Mouse (Mus musculus): Measurements from ENCODE around the gene H2-Oa. TPM values are rescaled to one million over a fixed set of nuclear protein-coding genes. Genes with fewer than 3 reads are reported as not detected.
"Not testable (repeated sequence)": the region's sequence is repeated elsewhere in the genome, so short reads cannot be mapped to it uniquely, and the experiment has no call there.

The H2-Oa gene
- polyA plus RNA-seq, 1 experiment from 2014 or later = not detected

- no peak for ATAC-seq (replicated peaks)
- Histone ChIP-seq H3K4me2 (no peak overlapping the region), H3K36me3 (replicated peaks) (no peaks in the 10 kb centered on the region), H3K27me3 (replicated peaks) (peaks cover 40% of the 10 kb centered on the region), H3K9me3 (no peaks in the 10 kb centered on the region), H3K27ac (no peak overlapping the region), H3K4me3 (no peak overlapping the region), H3K9ac (no peak overlapping the region), H3K4me1 (peaks cover 6% of the 10 kb centered on the region)
- WGBS = 64% methylated on average over 4 of the region's 4 CpGs
These were observed 49.3 kb downstream of the H2-Oa start for GRCm38 (mm10) chr17:34141448-34141847.

GRCm38 (mm10) chr17:34142456-34143010, 50.4 kb downstream of the H2-Oa start:
- 84% methylated on average over 7 of the region's 7 CpGs for WGBS
- Histone ChIP-seq H3K4me3 (no peak overlapping the region), H3K36me3 (replicated peaks) (no peaks in the 10 kb centered on the region), H3K9ac (no peak overlapping the region), H3K4me2 (no peak overlapping the region), H3K9me3 (no peaks in the 10 kb centered on the region), H3K27me3 (replicated peaks) (peaks cover 36% of the 10 kb centered on the region), H3K27ac (no peak overlapping the region), H3K4me1 (peaks cover 6% of the 10 kb centered on the region)
- no peak for ATAC-seq (replicated peaks)

GRCm38 (mm10) chr17:34143033-34143432, 50.9 kb downstream of the H2-Oa start, which contains the start of gene H2-DMb2:
Gene H2-DMb2, plus strand, starts transcription at chr17:34143307.
- no peak within 1 kb of the TSS for H3K4me2 ChIP-seq
- H3K9me3 ChIP-seq = no peaks in the 10 kb centered on the region
- H3K27me3 ChIP-seq (replicated peaks) = peaks cover 31% of the 10 kb centered on the region
- no peaks in the 10 kb centered on the region for H3K36me3 ChIP-seq (replicated peaks)
- WGBS = 20% methylated on average over 7 of the region's 7 CpGs
- no peak within 1 kb of the TSS for H3K27ac ChIP-seq
- no peak for ATAC-seq (replicated peaks)
- H3K4me3 ChIP-seq = no peak within 1 kb of the TSS
- peaks cover 6% of the 10 kb centered on the region for H3K4me1 ChIP-seq
- no peak within 1 kb of the TSS for H3K9ac ChIP-seq

- peaks cover 6% of the 10 kb centered on the region for H3K4me1 ChIP-seq
- H3K9me3 ChIP-seq = no peaks in the 10 kb centered on the region
- H3K27me3 ChIP-seq (replicated peaks) = peaks cover 27% of the 10 kb centered on the region
- H3K36me3 ChIP-seq (replicated peaks) = no peaks in the 10 kb centered on the region
- no peak overlapping the region for H3K9ac ChIP-seq
- 73% methylated on average over 5 of the region's 5 CpGs for WGBS
- H3K4me3 ChIP-seq = no peak overlapping the region
- no peak for ATAC-seq (replicated peaks)
- H3K27ac ChIP-seq = no peak overlapping the region
- no peak overlapping the region for H3K4me2 ChIP-seq
These were observed 51.3 kb downstream of the H2-Oa start for GRCm38 (mm10) chr17:34143461-34143860.

GRCm38 (mm10) chr17:34144221-34144620, 52.1 kb downstream of the H2-Oa start:
- not testable (repeated sequence) for H3K4me3 ChIP-seq; H3K27ac ChIP-seq; H3K4me1 ChIP-seq; H3K36me3 ChIP-seq (replicated peaks); H3K4me2 ChIP-seq; ATAC-seq (replicated peaks); H3K9me3 ChIP-seq; H3K9ac ChIP-seq
- H3K27me3 ChIP-seq (replicated peaks) = peaks cover 20% of the 10 kb centered on the region
- 91% methylated on average over 4 of the region's 4 CpGs for WGBS

Other genes with a start within 250 kb of the H2-Oa start
- 50.8 and 58.9 TPM in 2 replicates for gene Cd320, start 249.2 kb upstream of the H2-Oa start, polyA plus RNA-seq (2015; fragmentation: Nextera tagmentation; extraction: Ambion mirVana)
- gene Gm7029, start 218.5 kb upstream of the H2-Oa start, polyA plus RNA-seq (2015; fragmentation: Nextera tagmentation; extraction: Ambion mirVana) = not detected in 2 replicates
- gene Kifc1, start 201.7 kb upstream of the H2-Oa start, polyA plus RNA-seq (2015; fragmentation: Nextera tagmentation; extraction: Ambion mirVana) = 1.5 and 2.6 TPM in 2 replicates
- 0.50 and 0.51 TPM in 2 replicates for gene Platr17, start 187.2 kb upstream of the H2-Oa start, polyA plus RNA-seq (2015; fragmentation: Nextera tagmentation; extraction: Ambion mirVana)
- gene Daxx, start 182.9 kb upstream of the H2-Oa start, polyA plus RNA-seq (2015; fragmentation: Nextera tagmentation; extraction: Ambion mirVana) = 59.4 and 61.1 TPM in 2 replicates
- gene Tapbp, start 176.4 kb upstream of the H2-Oa start, polyA plus RNA-seq (2015; fragmentation: Nextera tagmentation; extraction: Ambion mirVana) = 23.6 and 28.6 TPM in 2 replicates
- gene Zbtb22, start 176.4 kb upstream of the H2-Oa start, polyA plus RNA-seq (2015; fragmentation: Nextera tagmentation; extraction: Ambion mirVana) = 18.1 and 18.3 TPM in 2 replicates
- gene Rgl2, start 162.8 kb upstream of the H2-Oa start, polyA plus RNA-seq (2015; fragmentation: Nextera tagmentation; extraction: Ambion mirVana) = 60.9 and 61.1 TPM in 2 replicates
- gene Pfdn6, start 152.0 kb upstream of the H2-Oa start, polyA plus RNA-seq (2015; fragmentation: Nextera tagmentation; extraction: Ambion mirVana) = 178 TPM in 2 replicates
- 25.9 and 26.2 TPM in 2 replicates for gene Wdr46, start 151.7 kb upstream of the H2-Oa start, polyA plus RNA-seq (2015; fragmentation: Nextera tagmentation; extraction: Ambion mirVana)
- 14.9 and 15.1 TPM in 2 replicates for gene B3galt4, start 140.9 kb upstream of the H2-Oa start, polyA plus RNA-seq (2015; fragmentation: Nextera tagmentation; extraction: Ambion mirVana)
- 80.9 and 84.4 TPM in 2 replicates for gene Vps52, start 136.5 kb upstream of the H2-Oa start, polyA plus RNA-seq (2015; fragmentation: Nextera tagmentation; extraction: Ambion mirVana)
- 689 and 743 TPM in 2 replicates for gene Rps18, start 136.3 kb upstream of the H2-Oa start, polyA plus RNA-seq (2015; fragmentation: Nextera tagmentation; extraction: Ambion mirVana)
- gene H2-K1, start 92.0 kb upstream of the H2-Oa start, polyA plus RNA-seq (2015; fragmentation: Nextera tagmentation; extraction: Ambion mirVana) = 19.0 and 20.1 TPM in 2 replicates
- gene Ring1, start 67.7 kb upstream of the H2-Oa start, polyA plus RNA-seq (2015; fragmentation: Nextera tagmentation; extraction: Ambion mirVana) = 22.8 and 26.3 TPM in 2 replicates
- 65.6 and 74.1 TPM in 2 replicates for gene H2-Ke6, start 64.3 kb upstream of the H2-Oa start, polyA plus RNA-seq (2015; fragmentation: Nextera tagmentation; extraction: Ambion mirVana)
- gene Slc39a7, start 60.7 kb upstream of the H2-Oa start, polyA plus RNA-seq (2015; fragmentation: Nextera tagmentation; extraction: Ambion mirVana) = 178 and 184 TPM in 2 replicates
- gene Rxrb, start 60.5 kb upstream of the H2-Oa start, polyA plus RNA-seq (2015; fragmentation: Nextera tagmentation; extraction: Ambion mirVana) = 64.7 and 65.5 TPM in 2 replicates
- 3.2 and 4.8 TPM in 2 replicates for gene Col11a2, start 52.9 kb upstream of the H2-Oa start, polyA plus RNA-seq (2015; fragmentation: Nextera tagmentation; extraction: Ambion mirVana)
- 17.2 and 18.8 TPM in 2 replicates for gene H2-DMa, start 27.2 kb downstream of the H2-Oa start, polyA plus RNA-seq (2015; fragmentation: Nextera tagmentation; extraction: Ambion mirVana)
- 137 and 140 TPM in 2 replicates for gene Brd2, start 30.3 kb downstream of the H2-Oa start, polyA plus RNA-seq (2015; fragmentation: Nextera tagmentation; extraction: Ambion mirVana)
- 0.27 and 0.65 TPM in 2 replicates for gene H2-DMb2, start 51.0 kb downstream of the H2-Oa start, polyA plus RNA-seq (2015; fragmentation: Nextera tagmentation; extraction: Ambion mirVana)
- 0.79 and 1.2 TPM in 2 replicates for gene H2-DMb1, start 60.7 kb downstream of the H2-Oa start, polyA plus RNA-seq (2015; fragmentation: Nextera tagmentation; extraction: Ambion mirVana)
- 2.3 and 3.1 TPM in 2 replicates for gene Tap1, start 95.2 kb downstream of the H2-Oa start, polyA plus RNA-seq (2015; fragmentation: Nextera tagmentation; extraction: Ambion mirVana)
- 1.5 and 2.0 TPM in 2 replicates for gene Psmb9, start 95.4 kb downstream of the H2-Oa start, polyA plus RNA-seq (2015; fragmentation: Nextera tagmentation; extraction: Ambion mirVana)
- 4.1 and 4.2 TPM in 2 replicates for gene Psmb8, start 105.4 kb downstream of the H2-Oa start, polyA plus RNA-seq (2015; fragmentation: Nextera tagmentation; extraction: Ambion mirVana)
- 1.7 and 2.2 TPM in 2 replicates for gene Tap2, start 111.2 kb downstream of the H2-Oa start, polyA plus RNA-seq (2015; fragmentation: Nextera tagmentation; extraction: Ambion mirVana)
- gene H2-Ob, start 146.6 kb downstream of the H2-Oa start, polyA plus RNA-seq (2015; fragmentation: Nextera tagmentation; extraction: Ambion mirVana) = 0.06 and 0.18 TPM in 2 replicates
- 1.4 and 2.3 TPM in 2 replicates for gene H2-Ab1, start 165.3 kb downstream of the H2-Oa start, polyA plus RNA-seq (2015; fragmentation: Nextera tagmentation; extraction: Ambion mirVana)
- gene H2-Aa, start 195.5 kb downstream of the H2-Oa start, polyA plus RNA-seq (2015; fragmentation: Nextera tagmentation; extraction: Ambion mirVana) = 0.30 and 0.61 TPM in 2 replicates
- gene H2-Eb1, start 213.5 kb downstream of the H2-Oa start, polyA plus RNA-seq (2015; fragmentation: Nextera tagmentation; extraction: Ambion mirVana) = 2.9 and 3.1 TPM in 2 replicates
- 0.08 and 0.19 TPM in 2 replicates for gene H2-Eb2, start 233.3 kb downstream of the H2-Oa start, polyA plus RNA-seq (2015; fragmentation: Nextera tagmentation; extraction: Ambion mirVana)

Data from midbrain, embryonic 15.5 days (tissue).